Mouse (Mus musculus) CD4-positive naive resting alpha-beta T cell, adult 76 days (primary cell): ENCODE results near the gene Taf10. TPM values are rescaled to one million over a fixed set of nuclear protein-coding genes. Genes with fewer than 3 reads are reported as not detected.

Experiments
- total RNA-seq: library from RNA; stranded (reverse); gene quantifications from one replicate; pipeline ENCODE4 v1.2.4, GENCODE M21; 2023

Taf10 gene
- 182 TPM for total RNA-seq

GRCm38 (mm10) chr7:105743926-105744590, at the start of gene Taf10:
Gene Taf10, minus strand, starts transcription at chr7:105744361.

DNA sequence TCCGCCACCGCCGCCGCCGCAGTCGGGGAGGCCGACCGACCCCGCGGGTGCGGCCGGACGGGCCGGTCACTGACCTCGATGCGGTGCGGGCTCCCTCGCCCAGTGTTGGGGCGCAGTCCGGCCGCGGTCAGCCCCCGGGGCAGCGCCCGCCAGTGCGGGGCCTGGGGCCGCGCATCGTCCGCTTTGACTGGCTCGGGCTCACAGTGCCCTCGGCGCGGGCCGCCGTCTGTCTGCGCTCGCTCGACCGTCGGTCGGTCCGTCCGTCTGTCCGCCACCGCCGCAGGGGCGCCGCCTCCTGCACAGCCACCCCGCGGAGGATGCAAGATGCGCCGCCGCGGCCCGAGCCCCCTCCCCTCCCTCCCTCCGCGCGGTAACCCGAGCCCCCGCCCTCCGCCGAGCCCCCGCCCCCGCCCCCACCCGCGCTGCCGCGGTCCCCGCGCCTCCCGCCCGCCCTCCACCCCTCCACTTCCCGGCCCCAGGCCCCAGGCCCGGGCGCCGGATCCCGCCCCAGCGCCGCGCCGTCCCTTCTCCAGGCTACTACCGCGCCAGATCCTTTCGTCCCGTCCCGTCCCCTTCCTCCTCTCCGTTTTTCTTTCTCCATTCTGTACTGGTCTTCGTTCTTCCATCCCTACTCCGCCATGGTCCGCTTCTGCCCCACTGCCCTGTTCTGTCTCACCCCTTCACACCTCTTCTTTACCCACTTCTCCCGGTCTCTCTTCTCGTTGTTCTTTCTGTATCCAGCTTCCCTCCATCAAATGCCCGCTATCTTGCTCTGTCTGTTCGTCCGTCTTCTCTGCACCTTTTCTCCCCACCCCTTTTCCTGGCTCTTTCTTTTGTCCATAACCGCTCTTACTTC, 43.4 kb upstream of the Taf10 start, which contains the start of gene Dchs1:
Dchs1 (minus strand) TSS at position 370 of the 856 bp plus-strand sequence.

GRCm38 (mm10) chr7:105751491-105752433, 7.6 kb upstream of the Taf10 start, which contains the start of gene Tpp1:
Gene Tpp1, minus strand, starts transcription at chr7:105752235.

GRCm38 (mm10) chr7:105736911-105737521, 7.1 kb downstream of the Taf10 start, which contains the start of gene Rrp8:
Gene Rrp8, minus strand, starts transcription at chr7:105737385.

GRCm38 (mm10) chr7:105736264-105736901, 7.8 kb downstream of the Taf10 start, which contains the start of gene Ilk:
Gene Ilk, plus strand, starts transcription at chr7:105736592.

Other genes with a start within 250 kb of the Taf10 start
- 16.9 TPM for gene Smpd1, start 190.0 kb downstream of the Taf10 start, total RNA-seq
- gene Apbb1, start 162.7 kb downstream of the Taf10 start, total RNA-seq, result 2.1 TPM
- gene Hpx, start 144.2 kb downstream of the Taf10 start, total RNA-seq, result not detected
- 16.6 TPM for gene Trim3, start 110.8 kb downstream of the Taf10 start, total RNA-seq
- gene Timm10b, start 104.3 kb downstream of the Taf10 start, total RNA-seq, result 54.6 TPM
- 34.6 TPM for gene Arfip2, start 103.9 kb downstream of the Taf10 start, total RNA-seq
- 6.8 TPM for gene Gm45799, start 103.8 kb downstream of the Taf10 start, total RNA-seq
- gene Dnhd1, start 93.5 kb downstream of the Taf10 start, total RNA-seq, result 2.9 TPM
- 91.8 TPM for gene Ilk, start 7.8 kb downstream of the Taf10 start, total RNA-seq
- gene Rrp8, start 7.0 kb downstream of the Taf10 start, total RNA-seq, result 22.4 TPM
- gene Tpp1, start 7.9 kb upstream of the Taf10 start, total RNA-seq, result 64.8 TPM
- gene Dchs1, start 43.3 kb upstream of the Taf10 start, total RNA-seq, result not detected
- gene Mrpl17, start 66.7 kb upstream of the Taf10 start, total RNA-seq, result 43.1 TPM
- gene Gm4070, start 209.6 kb upstream of the Taf10 start, total RNA-seq, result 46.3 TPM